Mouse (Mus musculus) stomach, postnatal 0 days (tissue): ENCODE results near the gene Mcm3ap.

Experiments used
- CTCF ChIP-seq: IDR thresholded peaks from 2 replicates; pipeline ENCODE4 v1.5.1; 2016; ENCODE audit warnings: antibody characterized with exemption, low read depth, mild to moderate bottlenecking, moderate library complexity
- EP300 ChIP-seq: optimal IDR thresholded peaks from 2 replicates; pipeline ENCODE3; 2016; ENCODE audit warnings: antibody characterized with exemption

DNA sequence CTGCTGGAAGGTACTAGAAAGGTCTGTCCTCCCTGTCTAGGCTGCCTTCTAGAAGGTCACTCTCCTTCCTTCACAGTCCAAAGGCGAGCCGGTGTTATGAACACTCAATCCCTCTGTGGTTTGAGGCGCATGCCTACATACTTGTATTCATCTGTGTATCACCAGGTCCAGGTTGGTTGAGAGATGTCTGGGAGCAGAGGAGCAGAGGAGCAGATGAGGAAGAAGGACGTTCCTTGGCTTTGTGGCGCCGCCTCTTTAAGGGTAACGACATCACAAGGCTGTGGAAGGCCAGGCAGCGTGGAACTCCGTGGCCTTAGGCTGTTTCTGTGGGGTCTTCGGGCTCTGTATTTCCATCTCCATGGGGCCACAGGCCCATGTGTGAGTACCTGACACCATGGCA, 93.2 kb downstream of the Mcm3ap start, which contains the start of gene Spatc1l:
- no peak for TF ChIP-seq EP300
- no peak for TF ChIP-seq CTCF
